Mouse (Mus musculus): ENCODE data around the gene Ap1g1. TPM values are rescaled to one million over a fixed set of nuclear protein-coding genes. Genes with fewer than 3 reads are reported as not detected.
A peak's percentile ranks its signal among the peaks of the same experiment; 100 is the strongest.

Gene Ap1g1
- polyA plus RNA-seq, 1 experiment = 80.9 TPM

- H3K4me3 ChIP-seq (ENCODE audit: insufficient read depth, low read length) = peak overlapping the region; percentile 97
- no peak for TF ChIP-seq POLR2A (IDR thresholded peaks at IDR 0.05; ENCODE audit: borderline replicate concordance, low read depth, low read length)
- TF ChIP-seq CTCF (IDR thresholded peaks at IDR 0.05; ENCODE audit: low read depth, low read length) = no peak
- peak overlapping the region; percentile 89 for H3K27ac ChIP-seq (ENCODE audit: insufficient read depth, low read depth, low read length)
- H3K4me1 ChIP-seq (ENCODE audit: control insufficient read depth, insufficient read depth, low read length) = peaks cover 19% of the 10 kb centered on the region
Measured at GRCm38 (mm10) chr8:109778993-109779421, 653 bp downstream of the Ap1g1 start.

GRCm38 (mm10) chr8:109779431-109780228 is 1.3 kb downstream of the Ap1g1 start:
- Histone ChIP-seq H3K27ac (ENCODE audit: insufficient read depth, low read depth, low read length) (peak overlapping the region; percentile 89), H3K4me1 (ENCODE audit: control insufficient read depth, insufficient read depth, low read length) (peaks cover 19% of the 10 kb centered on the region), H3K4me3 (ENCODE audit: insufficient read depth, low read length) (peak overlapping the region; percentile 97)
- no peak for TF ChIP-seq CTCF (IDR thresholded peaks at IDR 0.05; ENCODE audit: low read depth, low read length)
- no peak for TF ChIP-seq POLR2A (IDR thresholded peaks at IDR 0.05; ENCODE audit: borderline replicate concordance, low read depth, low read length)

- TF ChIP-seq CTCF (IDR thresholded peaks at IDR 0.05; ENCODE audit: low read depth, low read length) = no peak
- no peak for TF ChIP-seq POLR2A (IDR thresholded peaks at IDR 0.05; ENCODE audit: borderline replicate concordance, low read depth, low read length)
- Histone ChIP-seq H3K4me3 (ENCODE audit: insufficient read depth, low read length) (peak overlapping the region; percentile 37), H3K27ac (ENCODE audit: insufficient read depth, low read depth, low read length) (peak overlapping the region; percentile 48), H3K4me1 (ENCODE audit: control insufficient read depth, insufficient read depth, low read length) (peaks cover 21% of the 10 kb centered on the region)
Measured at GRCm38 (mm10) chr8:109780548-109780947, 2.2 kb downstream of the Ap1g1 start.

GRCm38 (mm10) chr8:109790938-109791337 is 12.6 kb downstream of the Ap1g1 start:
- Histone ChIP-seq H3K4me3 (ENCODE audit: insufficient read depth, low read length) (no peak overlapping the region), H3K4me1 (ENCODE audit: control insufficient read depth, insufficient read depth, low read length) (peaks cover 14% of the 10 kb centered on the region), H3K27ac (ENCODE audit: insufficient read depth, low read depth, low read length) (no peak overlapping the region)
- no peak for TF ChIP-seq POLR2A (IDR thresholded peaks at IDR 0.05; ENCODE audit: borderline replicate concordance, low read depth, low read length)

GRCm38 (mm10) chr8:109795166-109795565 is 16.8 kb downstream of the Ap1g1 start:
- H3K4me1 ChIP-seq (ENCODE audit: control insufficient read depth, insufficient read depth, low read length) = peaks cover 27% of the 10 kb centered on the region

GRCm38 (mm10) chr8:109798721-109799120 is 20.4 kb downstream of the Ap1g1 start:
- no peak overlapping the region for H3K27ac ChIP-seq (ENCODE audit: insufficient read depth, low read depth, low read length)

More at GRCm38 (mm10) chr8:109795166-109795565, 16.8 kb downstream of the Ap1g1 start:
- Histone ChIP-seq H3K27ac (ENCODE audit: insufficient read depth, low read depth, low read length) (no peak overlapping the region), H3K4me3 (ENCODE audit: insufficient read depth, low read length) (no peak overlapping the region)
- TF ChIP-seq CTCF (IDR thresholded peaks at IDR 0.05; ENCODE audit: low read depth, low read length) = no peak
- no peak for TF ChIP-seq POLR2A (IDR thresholded peaks at IDR 0.05; ENCODE audit: borderline replicate concordance, low read depth, low read length)

GRCm38 (mm10) chr8:109799245-109799644 is 20.9 kb downstream of the Ap1g1 start:
- Histone ChIP-seq H3K4me1 (ENCODE audit: control insufficient read depth, insufficient read depth, low read length) (peaks cover 21% of the 10 kb centered on the region), H3K4me3 (ENCODE audit: insufficient read depth, low read length) (no peak overlapping the region), H3K27ac (ENCODE audit: insufficient read depth, low read depth, low read length) (peak overlapping the region; percentile 16)
- no peak for TF ChIP-seq POLR2A (IDR thresholded peaks at IDR 0.05; ENCODE audit: borderline replicate concordance, low read depth, low read length)
- TF ChIP-seq CTCF (IDR thresholded peaks at IDR 0.05; ENCODE audit: low read depth, low read length) = no peak

More at GRCm38 (mm10) chr8:109798721-109799120, 20.4 kb downstream of the Ap1g1 start:
- Histone ChIP-seq H3K4me3 (ENCODE audit: insufficient read depth, low read length) (no peak overlapping the region), H3K4me1 (ENCODE audit: control insufficient read depth, insufficient read depth, low read length) (peaks cover 22% of the 10 kb centered on the region)
- no peak for TF ChIP-seq POLR2A (IDR thresholded peaks at IDR 0.05; ENCODE audit: borderline replicate concordance, low read depth, low read length)

- Histone ChIP-seq H3K4me3 (ENCODE audit: insufficient read depth, low read length) (no peak overlapping the region), H3K27ac (ENCODE audit: insufficient read depth, low read depth, low read length) (no peak overlapping the region), H3K4me1 (ENCODE audit: control insufficient read depth, insufficient read depth, low read length) (peaks cover 18% of the 10 kb centered on the region)
- no peak for TF ChIP-seq POLR2A (IDR thresholded peaks at IDR 0.05; ENCODE audit: borderline replicate concordance, low read depth, low read length)
- TF ChIP-seq CTCF (IDR thresholded peaks at IDR 0.05; ENCODE audit: low read depth, low read length) = no peak
Measured at GRCm38 (mm10) chr8:109800325-109800724, 22.0 kb downstream of the Ap1g1 start.

GRCm38 (mm10) chr8:109803211-109803610 is 24.9 kb downstream of the Ap1g1 start:
- Histone ChIP-seq H3K27ac (ENCODE audit: insufficient read depth, low read depth, low read length) (no peak overlapping the region), H3K4me1 (ENCODE audit: control insufficient read depth, insufficient read depth, low read length) (peaks cover 18% of the 10 kb centered on the region), H3K4me3 (ENCODE audit: insufficient read depth, low read length) (no peak overlapping the region)
- TF ChIP-seq POLR2A (IDR thresholded peaks at IDR 0.05; ENCODE audit: borderline replicate concordance, low read depth, low read length) (no peak), CTCF (IDR thresholded peaks at IDR 0.05; ENCODE audit: low read depth, low read length) (no peak)

- no peak overlapping the region for H3K27ac ChIP-seq (ENCODE audit: insufficient read depth, low read depth, low read length)
- peaks cover 12% of the 10 kb centered on the region for H3K4me1 ChIP-seq (ENCODE audit: control insufficient read depth, insufficient read depth, low read length)
- TF ChIP-seq POLR2A (IDR thresholded peaks at IDR 0.05; ENCODE audit: borderline replicate concordance, low read depth, low read length) = no peak
- no peak for TF ChIP-seq CTCF (IDR thresholded peaks at IDR 0.05; ENCODE audit: low read depth, low read length)
- H3K4me3 ChIP-seq (ENCODE audit: insufficient read depth, low read length) = no peak overlapping the region
Measured at GRCm38 (mm10) chr8:109803801-109804200, 25.4 kb downstream of the Ap1g1 start.
